Mouse (Mus musculus): ENCODE measurements at regions not wholly inside any gene's neighbourhood (a gene's known extent, or its start where the extent isn't known, plus 50 kb on each side); places are given as distances from the start of the nearest gene placed in this dataset.

- Histone ChIP-seq H3K9me3 (ENCODE audit: low read length) (peaks cover 6% of the 10 kb centered on the region; the same call in 1 of the 2 replicates), H3K36me3 (ENCODE audit: insufficient read depth, low read length) (no peaks in the 10 kb centered on the region), H3K4me3 (replicated peaks; ENCODE audit: low read length) (no peak overlapping the region), H3K27me3 (ENCODE audit: insufficient read depth, low read length) (no peaks in the 10 kb centered on the region), H3K4me1 (replicated peaks; ENCODE audit: low read depth, low read length) (no peaks in the 10 kb centered on the region)
- TF ChIP-seq CTCF (conservative IDR thresholded peaks at IDR 0.05; ENCODE audit: low read length) (no peak), NANOG (IDR thresholded peaks at IDR 0.05; ENCODE audit: borderline replicate concordance, low read length) (no peak), POU5F1 (IDR thresholded peaks at IDR 0.05; ENCODE audit: borderline replicate concordance, low read length) (no peak)
Measured at GRCm38 (mm10) chr4:127736781-127737180, 234.0 kb downstream of the CK137956 start.

GRCm38 (mm10) chr4:127736151-127736550 is 234.6 kb downstream of the CK137956 start:
- TF ChIP-seq POU5F1 (IDR thresholded peaks at IDR 0.05; ENCODE audit: borderline replicate concordance, low read length) (no peak), NANOG (IDR thresholded peaks at IDR 0.05; ENCODE audit: borderline replicate concordance, low read length) (no peak), CTCF (conservative IDR thresholded peaks at IDR 0.05; ENCODE audit: low read length) (no peak)
- no peaks in the 10 kb centered on the region for H3K4me1 ChIP-seq (replicated peaks; ENCODE audit: low read depth, low read length)
- H3K4me3 ChIP-seq (replicated peaks; ENCODE audit: low read length) = no peak overlapping the region
- H3K36me3 ChIP-seq (ENCODE audit: insufficient read depth, low read length) = no peaks in the 10 kb centered on the region
- H3K27me3 ChIP-seq (ENCODE audit: insufficient read depth, low read length) = no peaks in the 10 kb centered on the region
- H3K9me3 ChIP-seq (ENCODE audit: low read length) = peaks cover 6% of the 10 kb centered on the region; the same call in 1 of the 2 replicates

DNA sequence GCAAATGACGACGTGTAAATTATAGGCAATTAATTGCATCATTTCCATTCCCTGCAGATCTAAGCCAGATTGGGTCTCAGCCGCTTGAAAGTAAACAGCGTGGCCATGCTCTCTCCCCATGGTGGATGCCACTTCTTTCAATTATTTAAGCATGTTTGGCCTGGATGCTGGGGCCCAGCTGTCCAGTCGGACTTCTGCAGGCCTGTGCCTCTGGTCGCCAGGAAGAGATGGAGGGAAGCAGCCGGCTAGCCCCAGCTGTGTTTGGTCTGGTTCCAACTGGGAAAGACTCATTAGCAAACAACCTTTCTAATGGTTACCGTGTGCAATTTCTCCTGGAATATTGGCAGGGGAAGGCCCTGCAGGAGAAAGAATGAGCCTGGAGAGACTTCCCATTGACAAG is 236.1 kb downstream of the CK137956 start:
- no peak overlapping the region for H3K4me3 ChIP-seq (replicated peaks; ENCODE audit: low read length)
- no peaks in the 10 kb centered on the region for H3K4me1 ChIP-seq (replicated peaks; ENCODE audit: low read depth, low read length)
- H3K36me3 ChIP-seq (ENCODE audit: insufficient read depth, low read length) = no peaks in the 10 kb centered on the region
- no peaks in the 10 kb centered on the region for H3K27me3 ChIP-seq (ENCODE audit: insufficient read depth, low read length)
- peaks cover 6% of the 10 kb centered on the region; the same call in 1 of the 2 replicates for H3K9me3 ChIP-seq (ENCODE audit: low read length)
- TF ChIP-seq NANOG (IDR thresholded peaks at IDR 0.05; ENCODE audit: borderline replicate concordance, low read length) (no peak), POU5F1 (IDR thresholded peaks at IDR 0.05; ENCODE audit: borderline replicate concordance, low read length) (no peak), CTCF (conservative IDR thresholded peaks at IDR 0.05; ENCODE audit: low read length) (no peak)

GRCm38 (mm10) chr4:127718661-127719060 is 252.1 kb downstream of the CK137956 start:
- no peaks in the 10 kb centered on the region for H3K36me3 ChIP-seq (ENCODE audit: insufficient read depth, low read length)
- H3K9me3 ChIP-seq (ENCODE audit: low read length) = peaks cover 4% of the 10 kb centered on the region; the same call in 1 of the 2 replicates
- no peaks in the 10 kb centered on the region for H3K4me1 ChIP-seq (replicated peaks; ENCODE audit: low read depth, low read length)
- no peak overlapping the region for H3K4me3 ChIP-seq (replicated peaks; ENCODE audit: low read length)
- TF ChIP-seq NANOG (IDR thresholded peaks at IDR 0.05; ENCODE audit: borderline replicate concordance, low read length) (no peak), POU5F1 (IDR thresholded peaks at IDR 0.05; ENCODE audit: borderline replicate concordance, low read length) (no peak), CTCF (conservative IDR thresholded peaks at IDR 0.05; ENCODE audit: low read length) (no peak)
- H3K27me3 ChIP-seq (ENCODE audit: insufficient read depth, low read length) = no peaks in the 10 kb centered on the region

DNA sequence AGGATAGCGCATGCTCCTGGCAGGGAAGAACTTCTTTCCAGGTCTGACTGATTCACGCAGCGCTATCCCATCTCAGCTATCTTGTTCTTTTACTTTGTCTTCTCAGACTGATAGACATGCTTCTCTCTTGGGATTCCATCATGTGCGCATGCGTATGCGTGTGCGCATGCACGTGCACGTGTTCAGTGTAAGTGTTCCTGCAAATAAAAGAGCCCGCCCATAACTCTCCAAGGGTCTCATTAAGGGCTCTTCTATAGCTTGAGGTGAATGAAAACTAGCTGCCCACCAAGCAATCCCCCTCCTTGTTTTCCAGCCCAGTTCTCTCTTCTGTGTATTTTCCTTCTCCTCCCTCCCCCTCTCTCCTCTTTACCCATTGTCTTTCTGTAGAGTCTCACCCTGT is 258.5 kb downstream of the CK137956 start:
- TF ChIP-seq CTCF (conservative IDR thresholded peaks at IDR 0.05; ENCODE audit: low read length) = no peak
- TF ChIP-seq POU5F1 (IDR thresholded peaks at IDR 0.05; ENCODE audit: borderline replicate concordance, low read length) = no peak
- TF ChIP-seq NANOG (IDR thresholded peaks at IDR 0.05; ENCODE audit: borderline replicate concordance, low read length) = no peak
- H3K4me1 ChIP-seq (replicated peaks; ENCODE audit: low read depth, low read length) = peaks cover 2% of the 10 kb centered on the region; the same call in 1 of the 2 replicates
- no peaks in the 10 kb centered on the region for H3K9me3 ChIP-seq (ENCODE audit: low read length)
- H3K36me3 ChIP-seq (ENCODE audit: insufficient read depth, low read length) = no peaks in the 10 kb centered on the region
- H3K27me3 ChIP-seq (ENCODE audit: insufficient read depth, low read length) = no peaks in the 10 kb centered on the region
- H3K4me3 ChIP-seq (replicated peaks; ENCODE audit: low read length) = no peak overlapping the region

DNA sequence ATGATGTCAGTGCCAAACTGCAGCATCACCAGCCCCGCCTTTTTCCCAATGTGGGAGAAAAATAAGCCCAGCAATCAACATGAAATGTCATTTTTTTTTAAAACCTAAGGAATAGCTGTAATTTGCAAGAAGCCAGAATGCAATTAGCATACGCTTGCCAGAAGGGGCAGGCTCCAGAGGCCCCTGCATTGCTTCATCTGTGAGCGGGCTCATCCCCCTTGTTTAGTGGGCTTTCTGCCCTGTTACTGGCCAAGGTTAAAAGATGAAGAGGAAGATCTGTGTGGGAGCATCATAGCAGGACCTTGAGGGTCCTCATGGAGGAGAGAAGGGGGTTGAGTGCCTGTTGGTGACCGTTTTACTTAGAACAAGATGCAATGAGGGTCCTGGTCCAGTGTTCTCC is 259.9 kb downstream of the CK137956 start:
- no peak for TF ChIP-seq POU5F1 (IDR thresholded peaks at IDR 0.05; ENCODE audit: borderline replicate concordance, low read length)
- no peak for TF ChIP-seq CTCF (conservative IDR thresholded peaks at IDR 0.05; ENCODE audit: low read length)
- TF ChIP-seq NANOG (IDR thresholded peaks at IDR 0.05; ENCODE audit: borderline replicate concordance, low read length) = no peak
- no peaks in the 10 kb centered on the region for H3K36me3 ChIP-seq (ENCODE audit: insufficient read depth, low read length)
- peaks cover 4% of the 10 kb centered on the region; the same call in 1 of the 2 replicates for H3K9me3 ChIP-seq (ENCODE audit: low read length)
- peaks cover 2% of the 10 kb centered on the region; the same call in 1 of the 2 replicates for H3K4me1 ChIP-seq (replicated peaks; ENCODE audit: low read depth, low read length)
- H3K27me3 ChIP-seq (ENCODE audit: insufficient read depth, low read length) = no peaks in the 10 kb centered on the region
- no peak overlapping the region for H3K4me3 ChIP-seq (replicated peaks; ENCODE audit: low read length)

- TF ChIP-seq POU5F1 (IDR thresholded peaks at IDR 0.05; ENCODE audit: borderline replicate concordance, low read length) = no peak
- TF ChIP-seq NANOG (IDR thresholded peaks at IDR 0.05; ENCODE audit: borderline replicate concordance, low read length) = no peak
- TF ChIP-seq CTCF (conservative IDR thresholded peaks at IDR 0.05; ENCODE audit: low read length) = no peak
- peaks cover 2% of the 10 kb centered on the region; the same call in 1 of the 2 replicates for H3K4me1 ChIP-seq (replicated peaks; ENCODE audit: low read depth, low read length)
- H3K9me3 ChIP-seq (ENCODE audit: low read length) = peaks cover 6% of the 10 kb centered on the region; the same call in 1 of the 2 replicates
- no peaks in the 10 kb centered on the region for H3K36me3 ChIP-seq (ENCODE audit: insufficient read depth, low read length)
- no peaks in the 10 kb centered on the region for H3K27me3 ChIP-seq (ENCODE audit: insufficient read depth, low read length)
- H3K4me3 ChIP-seq (replicated peaks; ENCODE audit: low read length) = no peak overlapping the region
Measured at GRCm38 (mm10) chr4:127709746-127710145, 261.0 kb downstream of the CK137956 start.

DNA sequence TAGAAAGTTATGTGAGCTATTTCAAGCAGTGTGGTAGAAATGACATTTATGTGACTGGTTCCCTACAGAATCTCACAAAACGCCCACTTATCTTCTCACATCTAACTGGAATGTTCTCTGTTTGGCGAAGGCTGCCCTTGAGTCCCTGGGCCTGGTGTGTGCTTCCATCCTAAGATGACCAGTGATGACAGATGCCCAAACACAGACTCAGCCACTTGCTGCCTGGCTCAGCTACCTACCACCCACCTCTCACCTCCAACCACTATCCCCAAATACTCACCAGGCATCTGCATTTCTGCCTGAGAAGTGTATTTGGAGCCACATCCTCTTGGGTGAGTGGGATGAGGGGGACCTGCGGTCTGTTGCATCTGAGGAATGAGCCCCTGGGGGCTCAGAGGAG is 262.6 kb downstream of the CK137956 start:
- Histone ChIP-seq H3K36me3 (ENCODE audit: insufficient read depth, low read length) (no peaks in the 10 kb centered on the region), H3K4me3 (replicated peaks; ENCODE audit: low read length) (no peak overlapping the region), H3K4me1 (replicated peaks; ENCODE audit: low read depth, low read length) (peaks cover 2% of the 10 kb centered on the region; the same call in 1 of the 2 replicates), H3K27me3 (ENCODE audit: insufficient read depth, low read length) (no peaks in the 10 kb centered on the region), H3K9me3 (ENCODE audit: low read length) (peaks cover 6% of the 10 kb centered on the region; the same call in 1 of the 2 replicates)
- TF ChIP-seq POU5F1 (IDR thresholded peaks at IDR 0.05; ENCODE audit: borderline replicate concordance, low read length) (no peak), CTCF (conservative IDR thresholded peaks at IDR 0.05; ENCODE audit: low read length) (no peak), NANOG (IDR thresholded peaks at IDR 0.05; ENCODE audit: borderline replicate concordance, low read length) (no peak)

- no peaks in the 10 kb centered on the region for H3K36me3 ChIP-seq (ENCODE audit: insufficient read depth, low read length)
- peaks cover 6% of the 10 kb centered on the region; the same call in 1 of the 2 replicates for H3K9me3 ChIP-seq (ENCODE audit: low read length)
Measured at GRCm38 (mm10) chr4:127707126-127707525, 263.6 kb downstream of the CK137956 start.

More at GRCm38 (mm10) chr4:127707126-127707525, 263.6 kb downstream of the CK137956 start:
- Histone ChIP-seq H3K27me3 (ENCODE audit: insufficient read depth, low read length) (no peaks in the 10 kb centered on the region), H3K4me1 (replicated peaks; ENCODE audit: low read depth, low read length) (peaks cover 2% of the 10 kb centered on the region; the same call in 1 of the 2 replicates), H3K4me3 (replicated peaks; ENCODE audit: low read length) (no peak overlapping the region)
- TF ChIP-seq NANOG (IDR thresholded peaks at IDR 0.05; ENCODE audit: borderline replicate concordance, low read length) (no peak), CTCF (conservative IDR thresholded peaks at IDR 0.05; ENCODE audit: low read length) (no peak), POU5F1 (IDR thresholded peaks at IDR 0.05; ENCODE audit: borderline replicate concordance, low read length) (no peak)
